Mouse (Mus musculus): ENCODE results near the gene Hoxa7. TPM values are rescaled to one million over a fixed set of nuclear protein-coding genes. Genes with fewer than 3 reads are reported as not detected.

Gene Hoxa7
- polyA plus RNA-seq, 1 experiment from 2014 or later = not detected

DNA sequence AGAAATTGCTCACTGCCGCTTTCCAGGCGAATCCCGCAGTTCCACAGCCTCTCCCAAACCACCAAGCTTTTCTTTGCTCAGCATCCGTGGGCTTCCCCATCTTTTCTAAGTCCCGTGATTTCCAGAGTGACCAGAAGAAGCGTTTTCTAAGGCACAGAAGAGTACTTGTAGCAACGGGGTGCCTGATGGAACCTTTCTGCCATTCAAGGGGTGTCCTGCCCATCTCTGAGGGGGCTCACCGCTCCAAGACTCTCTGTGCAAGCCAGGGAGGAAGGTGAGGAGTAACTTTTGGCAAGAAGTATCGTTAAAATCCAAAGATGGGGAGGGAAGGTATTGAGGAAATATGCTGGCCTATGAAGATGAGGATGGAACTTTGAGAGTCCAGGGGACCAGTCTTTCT is 43.8 kb downstream of the Hoxa7 start:
- Histone ChIP-seq H3K4me2 (ENCODE audit: low read length) (no peak overlapping the region), H3K4me3 (ENCODE audit: low read depth, low read length) (no peak overlapping the region), H3K4me1 (ENCODE audit: control insufficient read depth, insufficient read depth, low read length) (peaks cover 2% of the 10 kb centered on the region; the same call in 1 of the 2 replicates), H3K36me3 (ENCODE audit: control insufficient read depth, insufficient read depth, low read length) (no peaks in the 10 kb centered on the region), H3K27ac (ENCODE audit: low read length) (no peak overlapping the region), H3K27me3 (ENCODE audit: control insufficient read depth, insufficient read depth, low read depth, low read length) (peaks cover 82% of the 10 kb centered on the region), H3K9me3 (replicated peaks; ENCODE audit: control insufficient read depth, low read length, poor library complexity, severe bottlenecking) (no peaks in the 10 kb centered on the region), H3K9ac (ENCODE audit: low read depth, low read length) (no peak overlapping the region)
- WGBS = under 1% methylated on average over 9 of the region's 9 CpGs
- no peak for ATAC-seq

DNA sequence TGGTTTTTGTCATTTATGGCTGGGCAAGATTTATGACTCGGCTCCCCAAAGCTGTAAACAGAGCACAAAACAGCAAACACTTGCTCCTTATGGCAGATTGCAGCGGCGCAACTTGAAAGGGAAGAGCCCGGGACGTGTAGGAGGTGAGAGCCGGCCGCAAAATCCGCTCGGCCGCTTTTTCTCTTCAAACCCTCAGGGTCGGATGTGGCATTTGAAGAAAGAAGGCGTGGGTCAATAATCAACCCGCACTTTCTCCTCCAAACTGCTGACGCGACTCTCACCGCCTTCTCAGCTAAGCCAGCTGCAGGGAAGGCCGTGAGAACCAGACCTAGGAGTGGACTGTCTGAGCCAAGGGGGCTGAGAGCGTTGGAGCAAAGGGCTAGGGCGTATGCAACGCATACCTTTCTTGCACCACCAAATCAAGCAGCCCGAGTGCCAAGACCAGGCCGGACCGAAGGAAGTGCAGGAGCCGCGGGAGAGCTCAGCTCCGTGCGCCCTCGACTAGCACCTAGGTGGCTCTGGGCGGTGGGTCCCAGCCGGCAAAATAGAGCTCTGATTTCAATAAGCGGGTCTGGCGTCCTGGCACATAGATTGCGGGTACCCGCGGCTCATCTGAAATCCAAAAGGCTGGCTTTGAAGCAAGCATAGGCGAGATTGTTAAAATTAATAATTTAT is 44.5 kb downstream of the Hoxa7 start, which contains the start of gene 5730596B20Rik:
5730596B20Rik (plus strand) TSS at position 438 of the 675 bp plus-strand sequence.
- Histone ChIP-seq H3K4me1 (ENCODE audit: control insufficient read depth, insufficient read depth, low read length) (peaks cover 5% of the 10 kb centered on the region), H3K27ac (ENCODE audit: low read length) (no peak within 1 kb of the TSS), H3K4me2 (ENCODE audit: low read length) (no peak within 1 kb of the TSS), H3K27me3 (ENCODE audit: control insufficient read depth, insufficient read depth, low read depth, low read length) (peaks cover 82% of the 10 kb centered on the region), H3K9ac (ENCODE audit: low read depth, low read length) (no peak within 1 kb of the TSS), H3K36me3 (ENCODE audit: control insufficient read depth, insufficient read depth, low read length) (no peaks in the 10 kb centered on the region), H3K4me3 (ENCODE audit: low read depth, low read length) (no peak within 1 kb of the TSS), H3K9me3 (replicated peaks; ENCODE audit: control insufficient read depth, low read length, poor library complexity, severe bottlenecking) (no peaks in the 10 kb centered on the region)
- ATAC-seq = no peak
- WGBS = under 1% methylated on average over 36 of the region's 36 CpGs

DNA sequence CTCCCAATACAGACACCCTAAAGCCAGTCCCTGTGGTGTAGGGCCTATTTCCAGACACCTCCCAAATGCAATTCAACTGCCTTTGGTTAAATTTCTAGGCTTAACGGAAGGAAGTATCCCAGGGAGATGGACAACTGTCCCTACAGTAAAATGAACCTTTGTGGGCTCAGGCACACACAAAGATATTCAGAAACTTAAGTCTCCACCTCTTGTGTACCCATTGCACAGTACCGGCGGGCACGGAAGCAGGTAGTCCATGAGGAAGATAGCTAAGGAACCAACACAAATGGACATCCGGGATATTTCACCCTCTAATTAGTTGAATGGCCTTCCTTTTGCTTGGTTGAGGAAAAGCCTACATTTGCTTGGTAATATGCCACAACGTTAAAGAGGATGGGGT is 45.3 kb downstream of the Hoxa7 start:
- no peak for ATAC-seq
- Histone ChIP-seq H3K36me3 (ENCODE audit: control insufficient read depth, insufficient read depth, low read length) (no peaks in the 10 kb centered on the region), H3K27me3 (ENCODE audit: control insufficient read depth, insufficient read depth, low read depth, low read length) (peaks cover 82% of the 10 kb centered on the region), H3K9me3 (replicated peaks; ENCODE audit: control insufficient read depth, low read length, poor library complexity, severe bottlenecking) (no peaks in the 10 kb centered on the region), H3K4me2 (ENCODE audit: low read length) (no peak overlapping the region), H3K4me1 (ENCODE audit: control insufficient read depth, insufficient read depth, low read length) (peaks cover 5% of the 10 kb centered on the region), H3K27ac (ENCODE audit: low read length) (no peak overlapping the region), H3K9ac (ENCODE audit: low read depth, low read length) (no peak overlapping the region), H3K4me3 (ENCODE audit: low read depth, low read length) (no peak overlapping the region)
- WGBS = under 1% methylated on average over 6 of the region's 6 CpGs

DNA sequence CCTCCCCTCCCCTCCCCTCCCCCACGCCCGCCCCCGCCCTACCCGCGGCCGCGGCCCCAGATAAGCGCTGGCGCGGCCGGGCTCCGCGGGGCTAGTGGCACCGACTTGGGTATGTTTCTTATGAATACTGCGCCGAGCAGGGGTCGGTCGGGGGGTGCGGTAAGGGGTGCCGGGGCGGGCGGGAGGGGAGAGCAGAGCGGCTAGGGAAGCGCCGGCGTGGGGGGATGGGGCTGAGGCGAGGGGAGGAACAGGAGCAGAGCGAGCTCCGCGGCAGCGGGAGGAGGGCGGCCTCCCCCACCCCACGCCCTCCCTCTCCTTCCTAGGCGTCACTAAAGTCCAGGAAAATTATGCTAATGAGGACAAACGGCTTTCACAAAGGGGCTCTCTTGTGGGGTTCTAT is 45.8 kb downstream of the Hoxa7 start:
- Histone ChIP-seq H3K27me3 (ENCODE audit: control insufficient read depth, insufficient read depth, low read depth, low read length) (peaks cover 82% of the 10 kb centered on the region), H3K4me1 (ENCODE audit: control insufficient read depth, insufficient read depth, low read length) (peaks cover 5% of the 10 kb centered on the region), H3K9ac (ENCODE audit: low read depth, low read length) (no peak overlapping the region), H3K36me3 (ENCODE audit: control insufficient read depth, insufficient read depth, low read length) (no peaks in the 10 kb centered on the region), H3K9me3 (replicated peaks; ENCODE audit: control insufficient read depth, low read length, poor library complexity, severe bottlenecking) (no peaks in the 10 kb centered on the region), H3K4me2 (ENCODE audit: low read length) (no peak overlapping the region), H3K4me3 (ENCODE audit: low read depth, low read length) (no peak overlapping the region), H3K27ac (ENCODE audit: low read length) (no peak overlapping the region)
- no peak for ATAC-seq
- WGBS = 3% methylated on average over 19 of the region's 35 CpGs

DNA sequence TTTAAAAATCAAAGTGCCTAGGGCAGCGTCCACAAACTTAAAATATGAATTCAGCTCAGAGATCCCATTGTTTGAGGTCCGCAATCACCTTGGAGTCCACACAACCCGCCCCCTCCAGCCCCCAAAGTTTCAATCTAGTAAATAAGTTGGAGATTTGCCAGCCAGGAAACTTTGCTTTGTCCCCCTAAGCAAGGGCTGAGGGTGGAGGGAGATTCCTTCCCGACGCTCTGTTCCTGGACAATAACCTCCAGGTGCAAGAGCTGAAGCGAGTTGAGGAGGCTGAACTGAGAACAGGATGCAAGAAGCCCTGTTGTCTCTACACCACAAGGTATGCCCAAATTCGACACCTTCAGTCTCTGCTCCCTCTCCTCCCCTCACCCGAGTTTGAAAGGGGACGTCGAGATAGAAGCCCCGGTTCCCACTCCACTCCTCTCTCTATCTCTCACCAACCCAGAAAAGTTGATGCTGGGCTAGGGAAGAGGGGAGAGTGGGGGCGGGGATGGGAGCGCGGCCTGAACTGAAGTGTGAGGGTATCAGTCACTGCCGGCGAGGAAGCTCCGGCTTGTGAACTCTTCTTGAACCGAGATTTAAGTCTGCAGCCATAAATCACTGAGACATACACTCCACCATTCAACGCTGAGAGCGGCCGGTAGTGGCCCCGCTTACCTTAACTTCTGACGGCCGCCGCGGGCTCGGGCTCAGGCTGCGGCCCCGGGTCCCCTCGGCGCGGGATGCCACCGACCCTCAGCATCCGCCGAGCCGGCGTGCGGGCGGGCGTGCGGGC is 46.5 kb downstream of the Hoxa7 start:
- Histone ChIP-seq H3K4me2 (ENCODE audit: low read length) (no peak overlapping the region), H3K9me3 (replicated peaks; ENCODE audit: control insufficient read depth, low read length, poor library complexity, severe bottlenecking) (no peaks in the 10 kb centered on the region), H3K27me3 (ENCODE audit: control insufficient read depth, insufficient read depth, low read depth, low read length) (peaks cover 82% of the 10 kb centered on the region), H3K4me1 (ENCODE audit: control insufficient read depth, insufficient read depth, low read length) (peaks cover 5% of the 10 kb centered on the region), H3K9ac (ENCODE audit: low read depth, low read length) (no peak overlapping the region), H3K36me3 (ENCODE audit: control insufficient read depth, insufficient read depth, low read length) (no peaks in the 10 kb centered on the region), H3K4me3 (ENCODE audit: low read depth, low read length) (no peak overlapping the region), H3K27ac (ENCODE audit: low read length) (no peak overlapping the region)
- under 1% methylated on average over 41 of the region's 41 CpGs for WGBS
- no peak for ATAC-seq

DNA sequence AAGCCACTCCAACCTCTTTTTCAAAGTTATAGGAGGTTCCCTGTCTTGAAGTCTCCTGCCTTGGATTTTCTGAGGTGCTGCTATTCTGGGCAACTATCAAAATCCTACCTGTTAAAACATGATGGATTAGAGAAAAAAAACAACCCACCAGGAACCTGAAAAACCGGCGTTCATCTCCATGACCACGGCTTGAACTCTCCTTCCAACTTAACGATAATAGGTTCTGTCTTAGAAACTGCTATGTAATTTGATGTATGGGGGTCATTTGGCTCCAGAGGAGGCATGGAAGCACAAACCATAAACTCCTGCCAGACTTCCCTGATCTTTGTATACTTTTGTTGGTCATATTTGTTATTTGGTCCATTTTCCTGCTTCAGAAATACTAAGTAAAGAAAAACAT is 48.0 kb downstream of the Hoxa7 start:
- WGBS = 5% methylated on average over 4 of the region's 4 CpGs
- Histone ChIP-seq H3K9me3 (replicated peaks; ENCODE audit: control insufficient read depth, low read length, poor library complexity, severe bottlenecking) (no peaks in the 10 kb centered on the region), H3K4me3 (ENCODE audit: low read depth, low read length) (no peak overlapping the region), H3K4me1 (ENCODE audit: control insufficient read depth, insufficient read depth, low read length) (peaks cover 5% of the 10 kb centered on the region), H3K27me3 (ENCODE audit: control insufficient read depth, insufficient read depth, low read depth, low read length) (peaks cover 74% of the 10 kb centered on the region), H3K36me3 (ENCODE audit: control insufficient read depth, insufficient read depth, low read length) (no peaks in the 10 kb centered on the region), H3K27ac (ENCODE audit: low read length) (no peak overlapping the region), H3K4me2 (ENCODE audit: low read length) (no peak overlapping the region), H3K9ac (ENCODE audit: low read depth, low read length) (no peak overlapping the region)
- ATAC-seq = no peak

DNA sequence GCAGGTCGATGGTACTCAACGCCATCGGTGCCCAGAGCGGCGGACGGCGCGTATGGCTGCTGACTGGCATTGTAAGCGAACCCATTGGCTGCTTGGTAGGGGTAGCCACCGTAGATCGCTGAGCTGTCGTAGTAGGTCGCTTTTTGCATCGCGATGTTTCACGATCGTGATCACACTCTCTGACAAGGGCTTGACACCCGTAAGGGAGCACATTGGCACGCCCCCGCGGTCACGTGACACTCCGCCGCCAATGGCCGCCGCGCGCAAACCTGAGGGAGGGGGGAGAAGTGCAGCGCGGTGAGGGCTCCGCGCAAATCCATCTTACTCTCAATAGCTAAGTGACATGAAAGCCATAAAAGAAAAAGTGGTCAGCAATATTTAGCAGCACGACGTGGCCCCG is 49.2 kb downstream of the Hoxa7 start:
- Histone ChIP-seq H3K4me1 (ENCODE audit: control insufficient read depth, insufficient read depth, low read length) (peaks cover 5% of the 10 kb centered on the region), H3K4me2 (ENCODE audit: low read length) (0 out of 2 replicates have a peak overlapping the region, but pooled peaks have one; percentile 5), H3K27ac (ENCODE audit: low read length) (no peak overlapping the region), H3K36me3 (ENCODE audit: control insufficient read depth, insufficient read depth, low read length) (no peaks in the 10 kb centered on the region), H3K9me3 (replicated peaks; ENCODE audit: control insufficient read depth, low read length, poor library complexity, severe bottlenecking) (no peaks in the 10 kb centered on the region), H3K4me3 (ENCODE audit: low read depth, low read length) (no peak overlapping the region), H3K27me3 (ENCODE audit: control insufficient read depth, insufficient read depth, low read depth, low read length) (peaks cover 72% of the 10 kb centered on the region), H3K9ac (ENCODE audit: low read depth, low read length) (no peak overlapping the region)
- WGBS = under 1% methylated on average over 35 of the region's 35 CpGs
- no peak for ATAC-seq

DNA sequence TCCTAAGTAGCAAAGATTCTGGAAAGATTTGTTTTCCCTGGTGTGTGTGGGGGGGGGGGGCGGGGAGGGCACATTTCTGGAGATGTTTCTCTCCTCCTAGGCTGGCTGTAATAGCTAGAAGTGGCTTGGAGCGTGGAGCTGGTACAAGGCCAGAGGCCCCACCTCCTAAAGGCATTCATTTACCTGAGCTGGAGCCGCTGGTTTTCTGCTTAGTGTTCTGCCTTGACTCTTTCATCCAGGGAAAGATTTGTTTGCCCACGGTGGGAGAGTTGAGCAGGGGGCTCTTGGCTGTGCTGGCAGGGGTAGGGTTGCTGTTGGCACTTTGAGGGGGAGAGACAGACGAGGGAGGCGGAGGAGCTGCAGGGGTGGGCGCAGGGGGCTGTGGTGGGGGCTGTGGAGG is 49.7 kb downstream of the Hoxa7 start:
- no peak overlapping the region for H3K4me3 ChIP-seq (ENCODE audit: low read depth, low read length)
- ATAC-seq = no peak
- no peak overlapping the region for H3K4me2 ChIP-seq (ENCODE audit: low read length)
- no peaks in the 10 kb centered on the region for H3K36me3 ChIP-seq (ENCODE audit: control insufficient read depth, insufficient read depth, low read length)
- no peaks in the 10 kb centered on the region for H3K9me3 ChIP-seq (replicated peaks; ENCODE audit: control insufficient read depth, low read length, poor library complexity, severe bottlenecking)
- no peak overlapping the region for H3K27ac ChIP-seq (ENCODE audit: low read length)
- peaks cover 72% of the 10 kb centered on the region for H3K27me3 ChIP-seq (ENCODE audit: control insufficient read depth, insufficient read depth, low read depth, low read length)
- WGBS = 2% methylated on average over 7 of the region's 7 CpGs
- H3K9ac ChIP-seq (ENCODE audit: low read depth, low read length) = no peak overlapping the region
- H3K4me1 ChIP-seq (ENCODE audit: control insufficient read depth, insufficient read depth, low read length) = peaks cover 5% of the 10 kb centered on the region

DNA sequence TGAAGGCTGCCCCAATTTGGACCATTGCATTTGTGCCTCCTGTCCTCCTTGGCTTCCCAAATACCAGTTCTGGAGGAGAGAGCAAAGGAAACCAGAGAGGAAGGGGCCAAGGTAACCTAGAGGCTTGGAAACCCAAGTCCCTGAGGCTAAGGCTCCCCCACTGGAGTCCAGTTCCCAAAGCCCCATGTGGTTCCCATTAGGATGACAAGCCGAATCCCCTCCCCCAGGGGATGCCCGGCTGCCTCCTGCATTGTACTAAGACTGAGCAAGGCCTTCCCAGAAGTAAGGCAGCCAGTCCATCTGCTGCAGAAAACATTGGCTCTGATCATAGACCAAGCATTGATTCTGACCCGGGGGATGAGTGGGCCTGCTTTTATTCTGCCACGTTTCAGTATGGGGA is 50.3 kb downstream of the Hoxa7 start:
- Histone ChIP-seq H3K27me3 (ENCODE audit: control insufficient read depth, insufficient read depth, low read depth, low read length) (peaks cover 74% of the 10 kb centered on the region), H3K4me2 (ENCODE audit: low read length) (no peak overlapping the region), H3K36me3 (ENCODE audit: control insufficient read depth, insufficient read depth, low read length) (no peaks in the 10 kb centered on the region), H3K4me1 (ENCODE audit: control insufficient read depth, insufficient read depth, low read length) (peaks cover 5% of the 10 kb centered on the region), H3K9me3 (replicated peaks; ENCODE audit: control insufficient read depth, low read length, poor library complexity, severe bottlenecking) (no peaks in the 10 kb centered on the region), H3K27ac (ENCODE audit: low read length) (no peak overlapping the region), H3K9ac (ENCODE audit: low read depth, low read length) (no peak overlapping the region), H3K4me3 (ENCODE audit: low read depth, low read length) (no peak overlapping the region)
- WGBS = 7% methylated on average over 4 of the region's 4 CpGs
- ATAC-seq = no peak
